Mouse (Mus musculus) layer of hippocampus, adult 18-20 months (tissue): ENCODE measurements around the gene Tnpo1. TPM values are rescaled to one million over a fixed set of nuclear protein-coding genes. Genes with fewer than 3 reads are reported as not detected.
"Not testable (repeated sequence)": the region's sequence is repeated elsewhere in the genome, so short reads cannot be mapped to it uniquely, and the experiment has no call there.

Experiments
- DNase-seq, 2 experiments: peaks; one replicate each; pipeline ENCODE4 v3.0.0; 2022; ENCODE audit warnings: low spot score in 2 of 2
- total RNA-seq, 2 experiments: library from RNA; stranded (reverse); gene quantifications; 2 replicates each; pipeline ENCODE4 v1.2.3; 2021

The Tnpo1 gene
- total RNA-seq, 2 experiments from 2014 or later, result 67.0 to 67.5 TPM

DNA sequence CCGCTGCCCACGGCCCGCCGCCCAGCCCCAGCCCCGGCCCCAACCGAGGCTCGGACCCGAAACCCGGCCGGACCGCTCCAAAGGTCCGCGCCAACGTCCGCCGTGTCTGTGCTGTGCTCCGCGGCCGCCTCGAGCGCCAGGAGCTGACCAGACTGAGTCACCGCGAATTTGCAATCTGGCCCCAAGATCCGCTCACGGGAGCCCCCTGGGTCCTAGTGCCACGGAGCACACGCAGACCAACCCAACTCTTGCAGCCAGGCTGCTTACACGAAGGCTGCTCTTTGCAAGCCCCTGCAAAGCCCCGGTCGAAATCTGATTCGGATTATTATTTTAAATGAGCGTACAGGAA is 35.3 kb downstream of the Tnpo1 start:
- DNase-seq, result peak; percentile 78 to 91

DNA sequence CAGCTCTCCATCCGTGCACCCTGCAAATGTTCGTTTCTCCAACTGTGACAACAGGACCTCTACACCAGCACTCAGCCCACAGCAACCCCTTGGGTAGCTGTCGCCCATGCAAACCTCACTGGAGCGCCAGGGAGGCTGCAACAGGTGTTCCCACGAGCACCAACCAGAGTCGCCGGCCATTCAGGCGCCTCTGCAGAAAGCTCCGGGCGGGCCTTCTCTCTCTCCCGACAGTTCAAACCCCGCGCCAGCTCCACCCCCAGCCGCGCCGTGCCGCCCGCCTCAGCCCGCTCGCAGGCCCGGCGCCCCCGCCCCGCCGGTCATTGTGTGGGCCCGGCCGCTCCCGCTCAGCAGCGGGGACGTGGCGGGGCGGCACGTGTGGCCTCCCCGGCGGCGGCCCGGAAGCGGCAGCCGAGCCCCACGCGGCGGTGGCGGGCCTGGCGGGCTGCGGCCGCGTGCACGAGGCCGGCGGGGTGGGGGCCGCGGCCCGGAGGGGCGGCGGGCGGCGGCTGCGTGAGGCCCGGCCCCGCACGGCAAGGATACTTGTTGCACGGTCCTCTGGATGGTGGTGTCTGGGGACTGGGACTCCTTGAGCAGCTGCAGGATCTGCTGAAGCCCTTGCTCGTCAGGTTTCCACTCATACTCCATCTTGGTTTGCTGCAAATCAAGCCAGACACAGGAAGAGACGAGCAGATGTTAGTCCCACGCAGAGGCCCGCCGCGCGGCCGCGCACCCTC is 35.9 kb downstream of the Tnpo1 start:
- peak; percentile 9 to 54 for DNase-seq

DNA sequence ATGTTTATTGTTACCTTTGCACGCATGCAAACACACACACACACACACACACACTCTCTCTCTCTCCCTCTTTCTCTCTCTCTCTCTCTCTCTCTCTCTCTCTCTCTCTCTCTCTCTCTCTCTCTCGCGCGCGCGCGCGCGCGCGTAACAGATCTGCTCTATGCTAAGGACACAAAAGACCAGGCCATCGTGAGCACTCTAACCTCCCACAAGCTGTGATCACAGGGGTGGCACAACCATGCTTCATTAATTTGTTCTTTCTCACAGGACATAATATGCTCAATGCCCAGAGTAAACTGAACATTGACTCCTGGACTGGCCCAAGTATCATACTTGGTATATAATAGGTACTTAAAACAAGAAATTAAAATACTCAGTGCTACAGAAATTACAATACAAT is 37.0 kb downstream of the Tnpo1 start:
- no peak for DNase-seq

DNA sequence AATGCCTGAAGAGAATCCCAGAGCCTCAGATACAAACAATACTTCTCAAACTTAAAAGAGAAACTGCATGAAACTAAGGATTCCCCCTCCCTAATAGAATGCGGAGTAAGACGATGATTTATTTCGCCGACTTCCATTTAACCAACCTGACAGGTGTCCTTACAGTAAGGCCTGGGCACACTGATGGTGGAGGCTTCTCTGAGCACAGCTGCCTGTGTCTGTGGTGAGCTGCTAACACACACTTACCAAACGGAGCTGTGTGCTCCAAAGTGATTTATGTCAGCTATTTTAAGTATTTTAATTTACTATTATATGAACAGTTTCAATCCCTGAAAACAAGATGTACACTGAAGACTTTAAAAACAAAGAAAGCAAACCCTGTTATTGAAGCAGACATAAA is 42.4 kb downstream of the Tnpo1 start:
- no peak for DNase-seq

DNA sequence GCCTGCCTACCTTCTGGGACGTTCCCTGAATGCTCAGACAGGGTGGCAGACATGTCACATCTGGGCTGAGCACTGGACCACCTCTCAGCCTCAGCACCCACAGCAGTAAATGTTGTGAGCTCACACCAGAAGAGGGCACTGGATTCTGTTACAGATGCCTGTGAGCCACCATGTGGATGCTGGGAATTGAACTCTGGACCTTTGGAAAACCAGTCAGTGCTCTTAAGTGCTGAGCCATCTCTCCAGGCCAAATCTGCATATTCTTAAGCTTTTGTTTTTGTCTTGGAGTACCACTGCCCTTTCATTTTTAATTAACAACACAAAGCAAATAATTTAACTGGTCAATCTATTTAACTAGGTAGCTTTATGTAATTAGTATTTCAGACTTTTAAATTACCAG is 44.2 kb downstream of the Tnpo1 start:
- DNase-seq, result no peak

DNA sequence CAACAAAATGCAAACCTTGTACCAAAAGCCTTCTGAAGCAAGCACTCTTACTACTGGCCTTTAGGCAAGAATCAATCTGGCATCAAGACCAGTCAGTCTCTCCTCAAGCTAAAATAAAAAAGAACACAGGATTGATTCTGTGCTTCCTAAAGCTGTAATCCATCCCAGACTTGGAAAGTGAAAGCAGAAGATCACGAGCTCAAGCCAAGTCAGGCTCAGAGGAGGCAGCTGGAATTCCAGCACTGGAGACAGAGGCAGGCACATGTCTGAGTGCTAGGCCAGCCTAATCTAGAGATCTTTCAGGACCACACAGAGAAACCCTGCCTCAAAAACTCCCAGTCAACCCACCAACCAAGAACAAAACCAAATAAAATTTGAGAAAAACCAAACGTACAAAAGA is 45.8 kb downstream of the Tnpo1 start:
- DNase-seq, result no peak

DNA sequence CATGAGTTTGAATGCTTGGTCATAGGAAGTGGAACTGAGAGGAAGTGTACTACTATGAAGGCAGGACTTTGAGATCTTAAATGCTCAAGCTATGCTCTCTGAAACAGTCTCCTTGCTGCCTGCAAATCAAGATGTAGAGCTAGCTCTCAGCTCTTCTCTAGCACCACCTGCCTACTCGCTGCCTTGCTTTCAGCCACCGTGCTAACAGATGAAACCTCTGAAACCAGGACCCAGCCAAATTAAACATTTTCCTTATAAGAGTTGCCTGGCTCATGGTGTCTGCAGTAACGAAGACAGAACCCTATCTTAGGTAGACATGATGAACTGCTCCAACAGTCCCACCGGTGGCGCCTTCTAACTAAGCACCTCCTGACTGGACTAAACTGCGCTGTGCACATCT is 46.8 kb downstream of the Tnpo1 start:
- no peak for DNase-seq

DNA sequence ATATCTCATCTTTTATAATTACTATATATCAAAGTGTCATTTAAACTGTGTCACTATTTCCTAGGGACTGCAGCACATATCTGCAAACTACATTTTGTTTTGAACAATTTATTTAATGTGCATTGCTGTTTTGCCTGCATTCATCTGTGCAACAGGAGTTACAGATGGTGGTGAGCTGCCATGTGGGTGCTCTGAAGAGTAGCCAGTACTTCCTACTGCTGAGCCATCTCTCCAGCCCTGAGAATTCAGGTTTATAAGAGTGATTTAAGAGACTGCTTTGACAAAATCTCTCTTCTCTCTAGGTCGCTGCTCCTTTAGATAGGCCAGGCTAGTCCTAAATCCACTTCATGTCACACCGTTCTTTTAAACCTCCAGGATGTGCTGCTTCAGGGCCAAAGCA is 49.0 kb downstream of the Tnpo1 start:
- peak; percentile 18 to 56 for DNase-seq

DNA sequence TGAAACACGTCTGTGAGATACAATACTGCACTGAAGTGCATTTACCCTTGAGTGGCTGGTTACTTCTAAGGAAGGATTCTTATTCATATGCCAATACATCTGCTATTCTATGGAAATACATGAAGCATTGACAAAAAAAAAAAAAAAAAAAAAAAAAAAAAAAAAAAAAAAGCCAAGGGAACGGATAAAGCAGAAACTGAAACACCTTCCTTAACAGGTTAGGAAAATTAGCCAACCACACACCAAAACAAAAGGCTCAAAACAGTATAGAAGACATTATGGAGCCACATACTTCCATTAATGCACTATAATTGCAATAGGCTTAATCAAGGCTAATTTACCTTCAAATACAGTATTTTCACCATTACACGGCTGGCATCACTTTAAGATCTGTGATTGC is 51.5 kb downstream of the Tnpo1 start:
- DNase-seq, result no peak

DNA sequence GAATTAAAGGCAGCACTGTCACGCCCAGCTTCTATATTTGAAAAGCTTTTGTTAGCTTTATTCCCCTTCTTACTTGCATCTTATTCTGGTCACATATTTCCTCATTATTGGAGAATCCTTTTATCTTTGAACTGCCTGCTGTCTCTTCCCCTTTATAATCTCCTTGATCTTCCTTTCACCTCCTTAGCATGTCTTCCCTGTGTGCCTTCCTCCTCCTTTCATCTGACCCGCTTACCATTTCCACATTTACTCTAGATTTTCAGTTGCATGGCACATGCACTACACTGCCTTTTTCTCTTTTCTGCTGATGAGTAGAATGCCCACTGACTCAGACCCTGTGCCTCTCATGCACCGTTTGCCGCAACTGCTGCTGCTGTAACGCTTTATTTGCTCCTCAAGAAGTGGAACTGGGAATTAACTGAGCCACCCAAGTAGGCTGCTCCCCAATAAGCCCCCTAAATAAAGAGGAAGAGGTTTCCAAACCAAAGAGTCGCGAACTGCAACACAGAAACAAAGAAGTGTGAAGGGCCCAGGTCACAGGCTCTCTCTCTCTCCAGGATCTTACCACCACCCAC is 53.8 kb downstream of the Tnpo1 start:
- DNase-seq, result no peak

DNA sequence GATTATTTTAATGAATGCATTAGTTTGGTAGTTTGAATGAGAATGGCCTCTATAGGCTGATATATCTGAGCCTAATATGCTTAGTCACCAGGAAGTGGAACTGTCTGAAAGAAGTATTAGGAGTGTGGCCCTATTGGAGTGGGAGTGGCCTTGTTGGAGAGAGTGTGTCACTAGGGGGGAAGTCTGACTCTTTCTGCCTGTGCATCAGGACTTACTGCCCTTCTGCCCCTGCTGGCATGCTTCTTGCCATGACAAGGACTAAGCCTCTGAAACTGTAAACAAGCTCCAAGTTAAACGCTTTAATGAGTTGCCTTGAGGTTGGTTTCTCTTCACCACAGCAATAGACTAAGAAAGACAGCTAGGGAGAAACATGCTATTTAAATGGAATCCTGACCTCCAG is 54.9 kb downstream of the Tnpo1 start:
- DNase-seq, result no peak

DNA sequence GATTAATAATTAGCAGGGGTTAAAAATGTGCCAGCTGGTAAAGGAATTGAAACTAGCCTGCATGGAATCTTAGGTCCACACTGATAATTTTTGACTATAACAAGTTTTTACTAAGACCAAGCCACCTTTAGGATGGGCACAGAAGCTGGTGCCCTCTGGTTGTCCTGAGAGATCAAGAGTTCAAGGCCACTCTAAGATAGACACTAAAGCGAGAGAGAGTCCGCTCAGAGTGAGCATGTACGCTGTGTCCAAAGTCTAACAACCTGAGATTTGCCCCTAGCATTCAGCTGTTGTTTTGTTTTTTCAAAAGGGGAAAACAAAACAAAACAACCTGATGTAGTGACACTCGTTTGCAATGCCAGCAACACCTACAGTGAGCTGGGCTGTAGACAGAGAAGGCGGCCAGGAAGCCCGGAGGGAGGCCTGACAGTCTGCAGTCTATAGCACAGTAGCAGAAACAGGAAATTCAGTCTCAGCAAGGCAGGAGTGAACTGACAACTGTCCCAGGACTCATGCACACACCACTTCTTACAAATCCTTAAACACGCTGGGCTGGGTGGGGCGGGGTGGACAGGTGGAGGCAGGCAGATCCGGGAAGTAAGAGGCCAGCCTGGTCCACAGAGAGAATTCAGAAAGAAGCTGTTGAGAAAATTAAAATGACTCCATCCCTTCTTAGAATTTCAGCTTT is 57.8 kb downstream of the Tnpo1 start:
- no peak for DNase-seq

DNA sequence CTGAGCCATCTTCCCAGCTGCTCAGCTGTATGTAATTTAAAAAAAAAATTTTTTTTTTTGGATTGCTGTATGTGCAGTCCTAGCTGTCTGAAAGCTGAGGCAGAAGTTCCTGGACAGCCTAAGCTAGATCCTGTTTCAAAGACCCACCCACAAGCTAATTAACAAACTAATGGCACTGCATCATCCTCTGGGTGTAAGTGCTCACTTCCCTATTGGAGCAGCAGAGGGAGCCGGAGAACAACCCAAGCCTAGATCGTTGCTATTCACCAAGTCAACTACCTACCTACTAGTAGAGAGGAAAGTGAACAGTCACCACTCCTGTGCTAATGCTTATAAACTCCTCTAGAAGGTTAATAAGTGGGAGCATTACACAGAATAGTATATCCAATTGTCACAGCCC is 58.4 kb downstream of the Tnpo1 start:
- peak; percentile 21 to 77 for DNase-seq

DNA sequence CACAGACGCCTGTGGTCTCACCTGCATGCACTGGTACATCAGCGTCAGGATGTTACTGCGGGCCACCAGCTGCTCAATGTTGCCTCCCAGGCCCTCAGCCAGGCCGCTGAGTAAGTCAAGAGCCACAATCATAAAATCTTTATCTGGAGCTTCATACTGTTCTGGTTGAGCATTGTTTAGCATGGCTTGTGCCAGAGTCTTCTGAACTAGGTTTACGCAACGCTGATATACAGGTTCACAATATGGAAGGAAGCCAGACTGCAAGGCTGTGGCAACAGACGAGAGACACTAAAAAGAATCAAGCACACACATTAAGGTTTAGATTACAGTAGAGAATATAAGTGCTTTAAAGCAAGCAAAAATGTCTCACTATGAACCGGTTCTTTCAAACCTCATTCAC is 70.9 kb downstream of the Tnpo1 start:
- no peak for DNase-seq

DNA sequence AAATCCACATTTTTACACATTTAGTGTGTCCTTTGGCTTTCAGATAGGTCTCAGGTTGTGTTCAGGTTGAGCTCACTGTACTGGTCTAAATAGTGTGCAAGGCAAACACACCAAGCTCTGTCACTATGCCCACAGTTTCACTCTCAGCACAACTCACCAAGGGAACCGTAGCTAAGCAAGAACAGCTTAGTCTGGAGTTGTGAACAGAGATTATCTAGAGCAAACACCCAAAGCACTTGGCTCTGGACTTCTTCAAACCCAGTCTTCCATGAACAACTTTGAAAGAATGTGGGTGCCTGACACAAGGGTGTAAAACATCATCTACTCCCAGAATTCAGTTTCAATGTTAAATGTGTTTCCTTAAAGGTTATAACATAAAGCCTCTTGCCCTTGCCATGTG is 80.4 kb downstream of the Tnpo1 start:
- DNase-seq, result no peak

DNA sequence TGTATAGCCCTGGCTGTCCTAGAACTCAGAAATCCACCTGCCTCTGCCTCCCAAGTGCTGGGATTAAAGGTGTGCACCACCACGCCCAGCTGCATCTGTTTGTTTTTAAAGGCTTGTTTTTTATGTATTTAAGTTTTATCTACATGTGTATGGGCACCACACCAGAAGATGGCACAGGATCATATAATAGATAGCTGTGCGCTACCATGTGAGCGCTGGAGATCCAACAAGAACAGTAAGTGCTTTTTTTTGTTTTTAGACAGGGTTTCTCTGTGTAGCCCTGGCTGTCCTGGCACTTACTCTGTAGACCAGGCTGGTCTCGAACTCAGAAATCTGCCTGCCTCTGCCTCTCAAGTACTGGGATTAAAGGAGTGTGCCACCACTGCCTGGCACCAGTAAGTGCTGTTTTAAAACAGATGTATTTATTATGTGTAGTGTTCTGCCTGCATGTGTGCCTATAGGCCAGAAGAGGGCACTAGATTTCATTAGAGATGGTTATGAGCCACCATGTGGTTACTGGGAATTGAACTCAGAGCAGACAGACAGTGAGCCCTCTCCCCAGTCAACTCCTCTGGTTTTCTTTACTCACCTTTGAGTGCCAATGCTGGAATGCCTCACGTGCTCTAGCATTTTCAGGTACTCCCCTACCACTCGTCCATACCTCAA is 89.6 kb downstream of the Tnpo1 start:
- DNase-seq, result no peak

DNA sequence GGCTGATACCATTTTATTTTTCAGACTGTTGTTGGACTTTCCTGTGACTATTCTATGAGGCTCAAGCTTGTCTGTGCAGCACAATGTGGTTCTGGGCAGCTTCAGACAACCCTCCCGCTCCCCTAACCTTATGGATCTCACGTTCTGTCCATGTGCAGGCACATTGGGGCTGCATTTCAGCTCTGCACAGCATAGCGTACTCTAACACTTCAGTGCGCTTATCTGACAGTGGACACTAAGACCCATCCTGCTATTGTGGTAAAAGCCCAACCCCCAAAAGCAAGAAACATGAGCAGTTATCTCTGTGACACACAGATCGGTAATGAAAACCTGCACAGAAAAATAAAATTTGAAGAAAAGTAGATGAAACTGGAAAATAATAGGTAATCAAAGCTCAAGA is 90.4 kb downstream of the Tnpo1 start:
- no peak for DNase-seq

DNA sequence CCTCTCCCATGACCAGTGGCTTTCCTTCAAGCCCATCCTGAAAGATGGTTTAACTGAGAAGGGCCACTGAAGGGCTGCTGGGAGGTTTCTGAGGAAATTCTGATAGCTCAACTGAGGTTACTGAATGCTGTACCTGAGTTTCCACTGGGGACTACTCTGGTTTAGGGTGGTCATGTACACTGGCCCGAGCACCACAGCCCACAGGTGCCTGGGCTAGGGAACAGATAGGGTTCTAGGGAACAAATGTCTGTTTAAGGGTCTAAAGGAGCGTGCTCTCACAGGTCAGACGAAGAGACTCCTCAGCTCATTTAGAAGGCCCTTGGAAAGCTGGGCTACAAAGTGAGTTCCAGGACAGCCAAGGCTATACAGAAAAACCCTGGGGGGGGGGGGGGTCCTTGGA is 91.5 kb downstream of the Tnpo1 start:
- DNase-seq, result no peak

DNA sequence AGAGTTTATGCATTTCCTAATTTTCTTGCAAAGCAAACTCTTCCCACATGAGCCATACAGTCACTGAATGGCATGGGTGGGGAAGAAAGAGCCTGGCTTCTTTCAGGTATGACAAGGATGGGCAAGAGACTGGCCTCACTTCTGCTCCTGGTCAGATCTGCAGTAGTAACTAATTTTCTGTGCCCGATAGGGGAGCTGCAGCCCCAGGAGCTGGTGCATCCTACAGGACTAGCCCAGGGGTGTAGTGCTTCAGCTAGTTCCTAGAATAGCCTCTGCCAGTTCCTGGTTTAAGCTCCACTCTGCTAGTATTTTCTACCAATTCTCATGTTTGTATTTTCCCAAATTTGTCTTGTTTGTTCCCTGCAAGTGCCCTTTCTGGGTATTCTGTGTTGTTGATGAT is 92.0 kb downstream of the Tnpo1 start:
- no peak for DNase-seq

DNA sequence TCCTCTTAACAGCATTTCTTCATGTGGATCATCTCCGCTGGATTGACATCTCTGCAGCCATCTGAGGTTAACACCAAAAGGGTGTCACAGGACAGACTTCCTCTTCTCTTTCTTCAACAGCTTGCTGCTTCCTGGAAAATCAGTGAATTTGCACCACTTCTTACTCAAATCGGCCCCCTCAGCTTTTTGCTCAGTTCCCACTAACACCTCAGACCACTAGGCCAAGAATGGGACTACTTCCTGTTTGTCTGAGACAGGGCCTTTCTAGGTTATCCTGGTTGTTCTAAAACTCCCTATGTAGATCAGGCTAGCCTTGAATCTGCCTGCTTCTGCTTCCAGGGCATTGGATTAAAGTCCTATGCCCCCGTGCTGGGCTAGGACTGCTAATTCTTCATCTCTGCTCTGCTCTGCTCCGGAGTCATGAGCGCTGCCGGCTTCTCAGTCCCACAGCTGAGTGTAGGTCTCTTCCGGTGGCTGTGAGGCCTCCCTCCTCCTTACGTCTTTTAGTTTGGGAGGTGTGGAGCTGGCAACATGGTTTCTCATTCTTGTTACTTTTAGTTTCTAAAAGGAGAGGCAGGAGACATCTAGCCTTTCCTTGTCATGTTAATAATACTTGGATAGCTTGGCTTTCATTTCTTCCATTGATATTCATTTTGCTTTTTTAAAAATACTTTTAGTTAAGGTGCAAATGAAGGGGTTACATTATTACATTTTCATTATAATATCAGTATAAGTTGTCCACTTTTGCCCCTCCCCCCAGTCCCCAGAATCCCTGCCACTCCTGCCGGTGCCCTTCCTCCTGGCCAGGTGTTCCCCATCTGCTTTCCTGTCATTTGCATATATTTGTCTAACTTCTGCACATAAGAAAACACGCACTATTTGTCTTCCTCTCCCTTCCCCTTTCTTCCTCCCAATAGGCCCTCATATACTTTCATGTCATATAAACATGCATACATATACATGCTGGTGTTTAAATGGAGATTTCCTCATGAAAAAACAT is 93.4 kb downstream of the Tnpo1 start:
- no peak for DNase-seq

DNA sequence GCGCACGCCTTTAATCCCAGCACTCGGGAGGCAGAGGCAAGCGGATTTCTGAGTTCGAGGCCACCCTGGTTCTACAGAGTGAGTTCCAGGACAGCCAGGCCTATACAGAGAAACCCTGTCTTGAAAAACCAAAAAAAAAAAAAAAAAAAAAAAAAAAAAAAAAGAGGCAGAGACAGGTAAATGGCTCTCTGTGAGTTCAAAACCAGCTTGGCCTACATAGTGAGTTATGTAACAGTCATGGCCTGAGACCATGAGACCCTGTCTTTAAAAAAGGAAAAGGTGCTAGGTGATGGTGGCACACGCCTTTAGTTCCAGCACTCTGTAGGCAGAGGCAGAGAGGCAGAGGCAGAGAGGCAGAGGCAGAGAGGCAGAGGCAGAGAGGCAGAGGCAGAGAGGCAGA is 97.2 kb downstream of the Tnpo1 start:
- DNase-seq, result not testable (repeated sequence)
